Mouse (Mus musculus) erythroblast, embryonic 14.5 days (primary cell): Measurements from ENCODE around the gene Atl1.

Experiments used
- GATA1 ChIP-seq: IDR thresholded peaks from 2 replicates; pipeline ENCODE4 v1.6.1; 2012; ENCODE audit warnings: low read length, inconsistent platforms, mixed read lengths
- TAL1 ChIP-seq: IDR thresholded peaks from 3 replicates; pipeline ENCODE4 v1.6.1; 2012; ENCODE audit warnings: low read length, inconsistent platforms, mixed read lengths

DNA sequence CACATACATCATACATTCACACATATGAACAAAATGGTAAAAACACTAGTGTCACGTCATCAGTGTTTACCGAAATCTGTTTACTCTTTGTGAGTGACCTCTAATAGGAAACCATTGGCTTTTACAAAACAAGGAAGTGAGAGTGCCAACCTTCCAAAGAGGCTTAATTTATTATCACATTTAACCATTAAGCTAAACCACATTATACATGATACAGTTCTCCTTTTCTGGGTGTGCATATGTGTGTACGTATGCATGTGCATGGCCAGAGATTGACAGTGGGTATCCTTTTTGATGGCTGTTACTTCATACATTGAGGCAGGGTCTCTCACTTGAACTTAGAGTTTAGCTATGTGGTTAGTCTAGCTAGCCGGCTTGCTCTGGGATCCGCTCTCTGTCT is 20.8 kb upstream of the Atl1 start:
- TF ChIP-seq GATA1 = no peak
- no peak for TF ChIP-seq TAL1
